Mouse (Mus musculus) myocyte (in vitro differentiated cells): ENCODE data around the gene Itsn1.

Source experiments
- POLR2A ChIP-seq: IDR thresholded peaks from one replicate; pipeline ENCODE4 v1.6.1; 2011; ENCODE audit warnings: low read depth, mild to moderate bottlenecking, control low read depth, moderate library complexity; ENCODE audit not compliant: insufficient read length
- POLR2AphosphoS2 ChIP-seq: IDR thresholded peaks from one replicate; pipeline ENCODE4 v1.6.1; 2011; ENCODE audit warnings: low read depth, control low read depth; ENCODE audit not compliant: insufficient read length
- REST ChIP-seq: IDR thresholded peaks from one replicate; pipeline ENCODE4 v1.6.1; 2011; ENCODE audit warnings: mild to moderate bottlenecking, control low read depth, moderate library complexity; ENCODE audit not compliant: insufficient read depth, insufficient read length

- TF ChIP-seq REST (no peak), POLR2A (no peak), POLR2AphosphoS2 (no peak)
Measured at GRCm38 (mm10) chr16:91875567-91876344, 146.7 kb downstream of the Itsn1 start.
